Mouse (Mus musculus): ENCODE results near the gene Arhgdia. TPM values are rescaled to one million over a fixed set of nuclear protein-coding genes. Genes with fewer than 3 reads are reported as not detected.

Gene Arhgdia
- polyA plus RNA-seq, 1 experiment from 2014 or later, result 559 TPM

DNA sequence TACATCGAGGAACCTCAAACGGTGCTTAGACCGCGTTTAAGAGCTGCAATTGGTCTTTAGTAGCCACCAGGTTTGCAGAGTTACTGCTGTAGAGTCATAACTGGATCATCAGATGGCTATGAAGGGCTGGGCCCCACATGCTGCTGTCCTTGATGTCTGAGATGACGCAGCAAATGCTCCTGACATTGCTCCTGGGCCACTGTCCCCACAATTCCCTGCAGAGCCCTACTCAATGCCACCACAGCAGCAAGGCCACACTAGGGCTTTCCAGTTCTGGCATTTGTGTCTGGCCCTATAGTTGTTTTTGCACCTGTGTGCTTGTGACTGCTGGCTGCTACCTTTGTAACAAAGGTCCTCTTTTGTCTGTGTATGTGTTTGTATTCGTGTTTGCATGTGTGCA, 41.4 kb upstream of the Arhgdia start:
- H3K9me3 ChIP-seq, result no peaks in the 10 kb centered on the region
- no peak overlapping the region for H3K4me3 ChIP-seq (replicated peaks)
- WGBS, result 89% methylated on average over 6 of the region's 6 CpGs
- H3K4me1 ChIP-seq (replicated peaks), result peaks cover 16% of the 10 kb centered on the region
- H3K27me3 ChIP-seq (replicated peaks), result no peaks in the 10 kb centered on the region
- ATAC-seq, result no peak
- peaks cover 20% of the 10 kb centered on the region for H3K36me3 ChIP-seq
- no peak overlapping the region for H3K4me2 ChIP-seq (replicated peaks)
- no peak overlapping the region for H3K27ac ChIP-seq
- no peak overlapping the region for H3K9ac ChIP-seq

DNA sequence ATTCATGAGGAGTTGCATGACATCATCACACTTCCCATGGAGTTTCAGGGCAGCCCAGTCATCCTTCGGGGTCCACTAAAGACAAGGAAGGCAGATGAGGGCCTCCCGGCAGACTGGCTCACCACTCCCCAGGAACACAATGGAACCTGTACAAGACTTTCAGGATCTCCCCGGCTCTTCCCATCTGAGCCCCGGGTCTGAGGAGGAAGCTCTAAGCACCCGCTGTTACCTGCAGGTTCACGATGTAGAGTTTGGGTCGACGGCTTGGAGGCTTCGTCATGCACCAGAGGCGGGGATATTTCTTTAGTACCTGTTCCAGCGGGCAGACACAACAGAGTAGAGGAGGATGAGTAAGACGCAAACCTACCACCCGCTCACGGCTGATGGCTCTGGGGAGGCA, 38.8 kb upstream of the Arhgdia start:
- H3K4me2 ChIP-seq (replicated peaks), result no peak overlapping the region
- no peak overlapping the region for H3K4me3 ChIP-seq (replicated peaks)
- H3K9ac ChIP-seq, result no peak overlapping the region
- no peaks in the 10 kb centered on the region for H3K27me3 ChIP-seq (replicated peaks)
- H3K4me1 ChIP-seq (replicated peaks), result peaks cover 18% of the 10 kb centered on the region
- WGBS, result 94% methylated on average over 14 of the region's 14 CpGs
- peaks cover 16% of the 10 kb centered on the region for H3K36me3 ChIP-seq
- no peaks in the 10 kb centered on the region for H3K9me3 ChIP-seq
- no peak for ATAC-seq
- no peak overlapping the region for H3K27ac ChIP-seq

DNA sequence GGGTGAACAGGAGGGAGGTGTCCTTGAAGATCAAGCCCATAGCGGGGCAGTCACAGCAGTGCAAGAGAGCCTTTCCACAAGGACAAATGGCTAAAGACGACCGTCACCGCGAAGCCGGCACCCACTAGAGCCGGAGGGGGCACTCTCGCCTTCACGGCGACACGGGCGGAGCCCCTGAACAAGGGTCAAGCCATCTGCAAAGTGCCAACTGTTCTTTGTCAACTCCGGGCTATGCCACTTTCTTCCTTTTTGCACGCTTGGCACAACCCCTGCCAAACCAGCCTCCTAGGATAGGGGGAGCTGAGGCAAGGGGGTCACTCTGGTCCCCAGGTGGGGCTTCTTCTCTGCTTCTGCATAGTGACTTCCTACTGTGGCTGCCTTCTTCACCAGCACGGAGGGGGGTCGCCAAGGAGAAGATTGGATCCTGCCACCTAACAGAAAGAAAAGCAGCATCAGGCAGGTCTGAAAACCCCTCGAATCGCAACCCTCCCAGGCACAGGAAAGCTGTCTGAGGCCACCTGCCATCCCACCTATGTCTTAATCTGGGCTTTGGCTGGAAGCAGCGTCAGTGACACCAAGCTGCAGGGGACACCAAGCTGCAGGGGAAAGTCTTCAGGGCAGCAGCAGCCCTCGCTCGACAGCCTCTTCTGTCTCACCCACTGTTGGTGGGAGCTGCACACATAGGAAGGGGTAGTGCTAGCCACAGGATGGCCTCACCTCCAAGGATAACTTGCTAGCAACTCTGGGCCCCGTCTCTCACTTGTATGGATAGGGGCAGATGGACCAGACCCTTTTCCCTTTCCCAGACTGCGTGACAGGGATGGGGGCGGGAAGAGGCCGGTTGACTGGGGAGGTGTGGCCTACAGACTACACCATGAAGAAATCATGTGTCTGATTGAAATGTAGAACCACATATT, 37.5 kb upstream of the Arhgdia start:
- ATAC-seq, result no peak
- Histone ChIP-seq H3K4me1 (replicated peaks) (peaks cover 14% of the 10 kb centered on the region), H3K27ac (peak overlapping the region; percentile 66; the same call in 1 of the 2 replicates), H3K4me2 (replicated peaks) (no peak overlapping the region), H3K4me3 (replicated peaks) (no peak overlapping the region), H3K9me3 (no peaks in the 10 kb centered on the region), H3K9ac (no peak overlapping the region), H3K27me3 (replicated peaks) (no peaks in the 10 kb centered on the region), H3K36me3 (peaks cover 17% of the 10 kb centered on the region)
- WGBS, result 90% methylated on average over 25 of the region's 25 CpGs

DNA sequence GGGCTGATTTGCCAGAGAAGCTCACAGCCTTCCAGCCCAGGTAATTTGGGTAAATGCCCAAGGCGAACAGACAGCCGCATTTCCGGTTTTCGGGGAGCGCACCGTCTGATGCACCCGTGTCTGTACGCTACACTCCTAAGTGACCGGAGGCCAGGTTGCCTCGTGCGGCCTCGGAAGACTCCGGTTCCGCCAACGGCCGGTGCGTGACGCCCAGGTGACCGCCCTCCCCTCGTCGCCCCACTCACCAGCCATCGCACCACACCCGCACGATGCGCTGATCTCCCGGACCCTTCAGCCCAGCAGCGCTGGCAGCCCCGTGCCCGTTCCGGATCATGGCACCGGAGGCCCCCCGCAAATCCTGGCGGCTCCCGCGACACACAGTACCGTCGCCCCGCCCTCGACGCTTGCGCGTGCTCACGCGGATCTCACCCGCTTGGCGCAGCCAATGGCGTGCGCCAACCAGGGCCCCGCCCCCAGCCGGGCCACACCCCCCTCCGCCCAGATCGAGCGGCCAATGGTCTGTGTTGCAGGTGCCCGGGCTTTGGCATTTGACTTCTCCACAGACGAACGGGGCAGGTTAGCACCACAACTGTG, 36.2 kb upstream of the Arhgdia start, which contains the start of gene Pcyt2:
Pcyt2 (minus strand) TSS at position 418 of the 594 bp plus-strand sequence.
- peak within 1 kb of the TSS; percentile 87 for H3K27ac ChIP-seq
- H3K9me3 ChIP-seq, result no peaks in the 10 kb centered on the region
- peaks cover 29% of the 10 kb centered on the region for H3K36me3 ChIP-seq
- peak within 1 kb of the TSS; percentile 74 for H3K4me2 ChIP-seq (replicated peaks)
- H3K4me1 ChIP-seq (replicated peaks), result peaks cover 11% of the 10 kb centered on the region
- H3K4me3 ChIP-seq (replicated peaks), result peak within 1 kb of the TSS; percentile 82
- H3K27me3 ChIP-seq (replicated peaks), result no peaks in the 10 kb centered on the region
- H3K9ac ChIP-seq, result peak within 1 kb of the TSS; percentile 79
- ATAC-seq, result peak; percentile 97
- under 1% methylated on average over 56 of the region's 56 CpGs for WGBS

DNA sequence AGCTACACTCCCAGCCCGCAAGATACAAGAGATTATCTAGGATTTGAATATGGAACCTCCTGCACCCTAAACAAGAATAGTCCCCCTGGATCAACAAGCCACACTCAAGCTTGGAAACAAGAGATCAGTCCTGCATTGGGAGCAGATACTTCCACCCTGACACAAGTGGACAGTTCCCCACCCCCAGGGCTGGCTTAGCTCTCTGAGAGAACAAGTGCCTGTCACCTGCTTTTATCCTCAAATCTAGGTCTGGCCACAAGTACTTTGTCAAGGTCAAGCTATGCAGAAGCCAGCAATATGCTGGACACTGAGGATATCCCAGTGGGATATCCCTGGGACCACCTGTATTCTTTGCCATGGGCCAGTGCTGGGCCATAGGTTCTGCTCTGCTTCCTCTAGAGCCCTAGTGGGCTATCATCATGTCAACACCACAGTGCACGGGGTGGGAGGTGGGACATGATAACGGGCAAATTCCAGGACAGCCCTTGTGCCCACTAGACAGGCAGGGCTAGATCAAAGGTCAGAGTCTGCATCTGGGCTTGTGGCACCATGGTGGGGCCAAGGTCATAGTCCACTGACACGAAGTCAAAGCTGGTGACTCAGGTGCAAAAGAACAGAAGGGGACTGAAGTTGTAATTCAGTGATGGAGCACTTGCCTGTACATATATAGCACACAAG, 35.3 kb upstream of the Arhgdia start:
- Histone ChIP-seq H3K9ac (peak overlapping the region; percentile 79), H3K4me3 (replicated peaks) (peak overlapping the region; percentile 82), H3K27ac (peak overlapping the region; percentile 87), H3K36me3 (peaks cover 37% of the 10 kb centered on the region), H3K27me3 (replicated peaks) (no peaks in the 10 kb centered on the region), H3K4me1 (replicated peaks) (peaks cover 11% of the 10 kb centered on the region), H3K9me3 (no peaks in the 10 kb centered on the region), H3K4me2 (replicated peaks) (peak overlapping the region; percentile 74)
- ATAC-seq, result peak; percentile 18
- 34% methylated on average over 4 of the region's 4 CpGs for WGBS

DNA sequence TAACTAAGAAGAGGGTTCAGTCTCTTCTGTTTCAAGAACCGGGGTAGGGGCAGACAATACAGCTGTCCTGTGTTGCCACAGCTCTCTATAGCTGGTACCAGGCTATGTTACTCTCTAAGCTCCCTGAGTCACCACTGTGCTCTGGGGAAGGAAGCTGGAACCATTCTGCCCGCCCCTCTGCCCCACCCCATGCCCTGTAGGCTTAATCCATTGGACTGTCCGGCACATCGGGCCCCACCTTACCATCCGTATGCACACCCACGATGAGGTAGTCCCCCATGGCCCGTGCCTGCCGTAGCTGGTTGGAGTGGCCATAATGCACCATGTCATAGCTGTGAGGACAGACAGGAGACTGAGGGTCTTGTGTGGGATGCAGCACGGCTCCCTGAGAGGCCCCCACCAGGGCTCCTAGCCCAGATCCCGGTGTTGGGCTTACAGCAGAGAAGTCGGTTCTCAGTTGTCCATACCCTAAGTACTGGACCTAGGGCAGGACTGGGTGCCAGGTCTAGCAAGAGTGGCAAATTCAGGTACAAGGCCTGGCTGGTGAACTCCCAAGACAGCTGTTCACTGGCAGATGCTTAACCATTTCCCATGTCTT, 34.3 kb upstream of the Arhgdia start:
- Histone ChIP-seq H3K9ac (peak overlapping the region; percentile 39; the same call in 1 of the 2 replicates), H3K9me3 (no peaks in the 10 kb centered on the region), H3K4me3 (replicated peaks) (peak overlapping the region; percentile 12; the same call in 1 of the 2 replicates), H3K4me2 (replicated peaks) (peak overlapping the region; percentile 74), H3K4me1 (replicated peaks) (peaks cover 11% of the 10 kb centered on the region), H3K36me3 (peaks cover 45% of the 10 kb centered on the region), H3K27ac (no peak overlapping the region), H3K27me3 (replicated peaks) (no peaks in the 10 kb centered on the region)
- no peak for ATAC-seq
- WGBS, result 91% methylated on average over 11 of the region's 11 CpGs

DNA sequence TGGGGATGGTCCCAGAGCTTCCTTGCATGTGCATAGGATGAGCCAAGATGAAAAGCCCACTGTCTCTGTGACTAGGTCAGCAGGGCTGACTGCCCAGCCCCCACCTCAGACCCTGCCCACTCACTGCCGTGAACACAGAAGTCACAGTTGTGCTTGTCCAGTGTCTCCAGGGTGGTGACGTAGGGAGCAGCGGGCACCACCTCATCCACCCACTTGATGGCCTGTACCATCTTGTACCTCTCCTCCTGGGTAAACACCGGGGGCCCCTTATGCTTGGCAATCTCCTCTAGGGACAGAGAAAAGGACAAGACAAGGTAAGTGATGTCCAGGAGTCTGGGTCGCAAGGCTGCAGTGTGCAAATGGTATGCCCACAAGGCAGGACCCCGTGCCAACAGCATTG, 33.7 kb upstream of the Arhgdia start:
- 0 out of 2 replicates have a peak overlapping the region, but pooled peaks have one; percentile 39 for H3K9ac ChIP-seq
- H3K4me2 ChIP-seq (replicated peaks), result peak overlapping the region; percentile 74; the same call in 1 of the 2 replicates
- WGBS, result 93% methylated on average over 6 of the region's 6 CpGs
- no peaks in the 10 kb centered on the region for H3K27me3 ChIP-seq (replicated peaks)
- H3K4me1 ChIP-seq (replicated peaks), result peaks cover 11% of the 10 kb centered on the region
- no peak overlapping the region for H3K4me3 ChIP-seq (replicated peaks)
- peaks cover 40% of the 10 kb centered on the region for H3K36me3 ChIP-seq
- ATAC-seq, result no peak
- H3K9me3 ChIP-seq, result no peaks in the 10 kb centered on the region
- H3K27ac ChIP-seq, result no peak overlapping the region

DNA sequence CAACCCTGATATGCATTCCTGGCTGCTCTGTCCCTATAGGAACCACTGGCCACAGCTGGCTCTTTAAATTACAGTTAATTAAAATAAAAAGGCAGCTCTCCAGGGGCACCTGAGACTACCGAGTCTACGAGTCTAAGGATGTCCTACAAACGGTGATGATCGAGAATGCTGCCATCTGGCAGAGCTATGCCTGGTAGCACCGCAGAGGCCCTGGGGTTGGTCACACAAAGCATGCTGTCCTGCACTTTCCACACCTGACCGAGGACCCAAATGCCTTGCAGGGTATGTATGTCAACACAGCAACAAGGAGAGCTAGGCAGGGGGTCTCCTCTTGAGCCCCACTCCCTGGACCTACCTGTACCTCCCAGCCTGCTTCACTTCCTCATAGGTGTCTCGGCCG, 32.6 kb upstream of the Arhgdia start:
- H3K27me3 ChIP-seq (replicated peaks), result no peaks in the 10 kb centered on the region
- no peak for ATAC-seq
- 85% methylated on average over 8 of the region's 8 CpGs for WGBS
- H3K4me3 ChIP-seq (replicated peaks), result no peak overlapping the region
- no peak overlapping the region for H3K9ac ChIP-seq
- peaks cover 16% of the 10 kb centered on the region for H3K4me1 ChIP-seq (replicated peaks)
- H3K4me2 ChIP-seq (replicated peaks), result no peak overlapping the region
- no peak overlapping the region for H3K27ac ChIP-seq
- peaks cover 35% of the 10 kb centered on the region for H3K36me3 ChIP-seq
- H3K9me3 ChIP-seq, result no peaks in the 10 kb centered on the region

DNA sequence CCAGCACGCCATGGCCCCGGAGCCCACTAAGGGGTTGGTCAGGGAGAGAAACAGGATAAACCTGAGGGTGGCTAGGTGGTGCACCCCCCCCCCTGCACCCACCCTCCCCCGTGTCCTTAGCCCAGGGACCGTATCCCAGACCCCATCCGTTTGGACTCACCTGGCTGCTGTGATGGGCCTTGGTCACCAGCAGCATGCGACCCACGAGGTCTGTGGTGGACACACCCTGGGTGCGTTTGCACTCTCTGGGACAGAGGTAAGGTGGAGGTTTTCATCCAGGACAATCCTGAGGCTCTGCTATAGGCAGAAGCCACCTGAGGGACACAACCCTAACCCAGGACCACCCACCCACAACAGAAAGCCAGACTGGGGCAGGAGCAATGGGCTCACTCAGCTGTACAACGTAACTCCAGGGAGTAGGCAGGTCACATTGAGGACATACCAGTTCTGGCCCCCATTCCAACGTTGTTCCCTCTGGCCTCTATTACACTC, 32.1 kb upstream of the Arhgdia start:
- H3K9me3 ChIP-seq, result no peaks in the 10 kb centered on the region
- no peak for ATAC-seq
- H3K4me3 ChIP-seq (replicated peaks), result no peak overlapping the region
- H3K4me2 ChIP-seq (replicated peaks), result no peak overlapping the region
- 88% methylated on average over 10 of the region's 10 CpGs for WGBS
- H3K4me1 ChIP-seq (replicated peaks), result peaks cover 20% of the 10 kb centered on the region
- H3K27me3 ChIP-seq (replicated peaks), result no peaks in the 10 kb centered on the region
- H3K27ac ChIP-seq, result no peak overlapping the region
- no peak overlapping the region for H3K9ac ChIP-seq
- peaks cover 30% of the 10 kb centered on the region for H3K36me3 ChIP-seq

DNA sequence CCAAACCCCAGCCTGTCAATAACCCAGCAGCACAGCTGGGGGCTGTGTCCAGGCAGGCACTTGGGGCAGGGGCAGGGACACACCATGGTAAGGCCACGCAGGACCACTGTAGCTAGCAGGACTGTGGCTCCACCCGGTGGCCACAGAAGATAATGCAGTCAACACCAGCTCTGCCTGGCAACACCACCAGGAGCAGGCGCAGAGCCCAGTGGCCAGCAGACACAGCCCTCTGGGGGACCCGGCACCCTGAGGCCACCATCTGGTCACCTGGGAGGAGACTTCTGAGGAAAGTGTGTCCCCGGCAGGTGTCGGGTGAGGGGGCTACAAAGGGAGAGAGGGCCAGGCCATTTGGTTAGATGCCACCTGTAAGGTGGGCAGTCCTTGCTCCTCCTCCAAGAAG, 31.3 kb upstream of the Arhgdia start:
- no peak for ATAC-seq
- Histone ChIP-seq H3K9me3 (no peaks in the 10 kb centered on the region), H3K4me2 (replicated peaks) (no peak overlapping the region), H3K4me1 (replicated peaks) (peaks cover 28% of the 10 kb centered on the region), H3K4me3 (replicated peaks) (no peak overlapping the region), H3K9ac (no peak overlapping the region), H3K36me3 (peaks cover 29% of the 10 kb centered on the region), H3K27me3 (replicated peaks) (no peaks in the 10 kb centered on the region), H3K27ac (no peak overlapping the region)
- WGBS, result 50% methylated on average over 6 of the region's 6 CpGs

DNA sequence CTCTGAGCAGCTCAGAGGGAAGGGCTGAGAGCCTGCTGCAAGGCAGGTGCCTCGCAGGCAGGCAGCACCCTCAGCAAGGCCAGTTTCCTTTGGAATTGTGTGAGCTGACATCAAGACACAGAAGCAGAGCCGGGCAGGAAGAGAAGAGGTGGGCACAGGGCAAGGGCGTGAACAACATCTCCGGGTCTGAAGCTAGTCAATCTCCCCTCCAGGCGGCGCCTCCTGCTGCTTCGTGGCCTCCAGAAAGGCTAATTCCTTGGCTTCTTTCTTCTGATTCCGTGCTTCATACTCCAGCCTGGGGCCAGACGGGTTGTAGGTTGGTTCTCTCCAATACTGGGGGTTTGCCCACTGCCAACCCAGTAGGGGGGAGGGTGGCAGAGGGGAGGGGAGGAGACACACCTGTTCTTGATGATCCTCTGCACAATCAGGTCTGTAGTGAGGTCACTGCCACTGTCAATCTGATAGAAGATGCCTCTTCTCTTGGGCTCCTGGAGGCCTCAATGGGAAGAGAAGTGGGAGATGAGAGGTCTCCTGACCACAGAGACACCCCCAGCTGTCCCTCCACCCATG, 29.1 kb upstream of the Arhgdia start:
- Histone ChIP-seq H3K4me2 (replicated peaks) (no peak overlapping the region), H3K4me3 (replicated peaks) (no peak overlapping the region), H3K27me3 (replicated peaks) (no peaks in the 10 kb centered on the region), H3K4me1 (replicated peaks) (peaks cover 24% of the 10 kb centered on the region), H3K27ac (no peak overlapping the region), H3K9ac (no peak overlapping the region), H3K9me3 (no peaks in the 10 kb centered on the region), H3K36me3 (peaks cover 29% of the 10 kb centered on the region)
- ATAC-seq, result no peak
- 80% methylated on average over 9 of the region's 9 CpGs for WGBS

Data from intestine, embryonic 15.5 days (tissue).